Mouse (Mus musculus) kidney, embryonic 14.5 days (tissue): Measurements from ENCODE around the gene Kdsr. TPM values are rescaled to one million over a fixed set of nuclear protein-coding genes. Genes with fewer than 3 reads are reported as not detected.

Source experiments
- ATAC-seq: fragments of 200-750 bp; cut with Nextera tagmentation; 2 replicates; pipeline ENCODE4 v1.8.0; 2017; ENCODE audit warnings: moderate number of reproducible peaks, mild to moderate bottlenecking, moderate TSS enrichment, moderate library complexity; ENCODE audit not compliant: low FRiP score, low TSS enrichment
- H3K27ac ChIP-seq: fragments of 300-500 bp; sonication (generic); 2 replicates; pipeline ENCODE4 v1.5.1; 2014; ENCODE audit warnings: low read depth, mild to moderate bottlenecking, low read length, moderate library complexity, mixed read lengths
- H3K27me3 ChIP-seq: fragments of 300-500 bp; sonication (generic); 2 replicates; pipeline ENCODE4 v1.6.1; 2014; ENCODE audit warnings: mild to moderate bottlenecking, low read length; ENCODE audit not compliant: control insufficient read depth, insufficient read depth
- H3K36me3 ChIP-seq: fragments of 300-500 bp; sonication (generic); 2 replicates; pipeline ENCODE4 v1.6.1; 2014; ENCODE audit warnings: low read length, mixed read lengths; ENCODE audit not compliant: control insufficient read depth, insufficient read depth
- H3K4me1 ChIP-seq: fragments of 300-500 bp; sonication (generic); 2 replicates; pipeline ENCODE4 v1.6.1; 2014; ENCODE audit warnings: low read length, mixed read lengths; ENCODE audit not compliant: control insufficient read depth, insufficient read depth
- H3K4me2 ChIP-seq: fragments of 300-500 bp; sonication (generic); replicated peaks from 2 replicates; pipeline ENCODE4 v1.6.1; 2014; ENCODE audit warnings: low read depth, mild to moderate bottlenecking, low read length
- H3K4me3 ChIP-seq: fragments of 300-500 bp; sonication (generic); 2 replicates; pipeline ENCODE4 v1.5.1; 2014; ENCODE audit warnings: mild to moderate bottlenecking, low read length
- H3K9ac ChIP-seq: fragments of 300-500 bp; sonication (generic); 2 replicates; pipeline ENCODE4 v1.6.1; 2014; ENCODE audit warnings: low read depth, mild to moderate bottlenecking, low read length, moderate library complexity
- H3K9me3 ChIP-seq: fragments of 300-500 bp; sonication (generic); 2 replicates; pipeline ENCODE4 v1.6.1; 2016; ENCODE audit warnings: low read length; ENCODE audit not compliant: control insufficient read depth
- WGBS: fragments of 180-500 bp; shearing (Covaris S2); extraction: QIAGEN DNeasy Blood & Tissue Kit; methylation state at CpG from one replicate; pipeline ENCODE4 v1.1.7; 2014; 5-methylcytosine and 5-hydroxymethylcytosine counted together
- polyA plus RNA-seq: library from polyadenylated mRNA; unstranded; fragments of >200 nt; fragmentation: Nextera tagmentation; extraction: Ambion mirVana; gene quantifications from 2 replicates; pipeline ENCODE4 v1.2.1, GENCODE M21; 2014

Kdsr gene
- polyA plus RNA-seq, 1 experiment from 2014 or later: 14.8 TPM

DNA sequence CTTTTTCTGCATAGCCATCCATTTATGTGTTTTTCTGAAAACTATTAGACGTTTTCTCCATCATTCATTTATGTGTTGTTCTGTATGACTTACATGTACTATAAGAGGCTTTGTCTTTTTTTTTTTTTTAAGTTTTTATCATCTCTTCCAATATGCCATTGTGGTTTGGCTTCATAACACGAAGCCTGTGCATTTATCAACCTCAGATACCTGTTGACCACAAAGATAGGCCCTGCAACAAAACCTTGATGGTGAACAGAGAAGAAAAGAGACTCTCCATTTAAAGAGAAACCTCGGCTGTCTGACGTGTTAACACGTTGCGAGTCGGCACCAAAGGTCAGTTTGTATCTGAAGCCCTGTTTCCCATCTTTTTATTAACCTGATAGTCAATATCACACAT lies 49.3 kb downstream of the Kdsr start:
- Histone ChIP-seq H3K9ac (no peak overlapping the region), H3K4me2 (peak overlapping the region; percentile 28; the same call in 1 of the 2 replicates), H3K36me3 (no peaks in the 10 kb centered on the region), H3K4me1 (peaks cover 13% of the 10 kb centered on the region; the same call in 1 of the 2 replicates), H3K9me3 (no peaks in the 10 kb centered on the region), H3K27ac (no peak overlapping the region), H3K27me3 (no peaks in the 10 kb centered on the region), H3K4me3 (peak overlapping the region; percentile 12; the same call in 1 of the 2 replicates)
- ATAC-seq: no peak
- 62% methylated on average over 7 of the region's 7 CpGs for WGBS

- no peak for ATAC-seq
- Histone ChIP-seq H3K9ac (no peak overlapping the region), H3K4me1 (peaks cover 10% of the 10 kb centered on the region; the same call in 1 of the 2 replicates), H3K9me3 (no peaks in the 10 kb centered on the region), H3K27me3 (no peaks in the 10 kb centered on the region), H3K27ac (no peak overlapping the region), H3K4me3 (no peak overlapping the region), H3K4me2 (no peak overlapping the region), H3K36me3 (no peaks in the 10 kb centered on the region)
- WGBS: 72% methylated on average over 6 of the region's 6 CpGs
Observed at GRCm38 (mm10) chr1:106707036-106707880, 52.3 kb downstream of the Kdsr start.

GRCm38 (mm10) chr1:106703183-106703582 lies 56.3 kb downstream of the Kdsr start:
- Histone ChIP-seq H3K27me3 (no peaks in the 10 kb centered on the region), H3K9me3 (no peaks in the 10 kb centered on the region), H3K4me3 (no peak overlapping the region), H3K27ac (no peak overlapping the region), H3K4me1 (peaks cover 1% of the 10 kb centered on the region; the same call in 1 of the 2 replicates), H3K4me2 (no peak overlapping the region), H3K36me3 (no peaks in the 10 kb centered on the region), H3K9ac (no peak overlapping the region)
- WGBS: 64% methylated on average over 3 of the region's 3 CpGs
- no peak for ATAC-seq

DNA sequence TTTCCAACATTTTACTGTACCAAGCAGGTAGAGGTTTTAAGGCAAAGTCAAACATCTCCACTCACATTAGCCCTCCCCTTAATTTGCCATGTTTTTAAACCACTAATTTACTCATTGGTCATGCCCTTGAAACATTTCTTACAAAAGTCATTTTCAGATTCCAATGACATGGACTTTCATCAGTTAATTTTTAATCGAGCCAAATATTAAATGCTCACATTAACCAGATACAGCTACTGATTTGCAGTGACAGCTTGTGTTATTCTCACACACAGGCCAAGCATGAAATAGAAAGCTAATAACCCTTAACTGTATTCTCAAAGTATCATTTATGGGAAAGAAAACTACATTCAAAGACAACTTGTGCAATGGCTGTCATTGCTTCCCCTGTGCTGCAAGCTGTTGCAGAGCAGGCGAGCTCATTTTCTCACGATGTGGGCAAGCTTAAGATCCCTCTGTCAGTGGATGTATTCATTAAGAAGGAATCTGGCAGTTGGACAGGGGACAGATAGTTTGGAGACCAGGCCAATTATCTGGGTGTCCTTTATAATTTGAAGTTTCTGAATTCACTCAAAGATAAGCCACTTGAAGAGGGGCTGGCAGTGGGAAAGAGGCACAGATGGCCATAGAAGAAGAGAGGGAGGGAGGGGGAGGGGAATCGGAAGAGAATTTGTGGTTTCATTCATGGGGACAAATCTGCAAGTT lies 56.9 kb downstream of the Kdsr start:
- no peak for ATAC-seq
- Histone ChIP-seq H3K4me2 (no peak overlapping the region), H3K27me3 (no peaks in the 10 kb centered on the region), H3K27ac (no peak overlapping the region), H3K4me1 (no peaks in the 10 kb centered on the region), H3K36me3 (no peaks in the 10 kb centered on the region), H3K9me3 (no peaks in the 10 kb centered on the region), H3K4me3 (no peak overlapping the region), H3K9ac (no peak overlapping the region)
- 74% methylated on average over 4 of the region's 4 CpGs for WGBS

- no peak overlapping the region for H3K4me3 ChIP-seq
- no peaks in the 10 kb centered on the region for H3K27me3 ChIP-seq
- no peaks in the 10 kb centered on the region for H3K9me3 ChIP-seq
- no peak for ATAC-seq
- no peak overlapping the region for H3K27ac ChIP-seq
- no peaks in the 10 kb centered on the region for H3K4me1 ChIP-seq
- H3K4me2 ChIP-seq: no peak overlapping the region
- no peak overlapping the region for H3K9ac ChIP-seq
- no peaks in the 10 kb centered on the region; the same call in 1 of the 2 replicates for H3K36me3 ChIP-seq
- WGBS: 86% methylated on average over 9 of the region's 9 CpGs
Observed at GRCm38 (mm10) chr1:106700520-106701114, 58.9 kb downstream of the Kdsr start.

DNA sequence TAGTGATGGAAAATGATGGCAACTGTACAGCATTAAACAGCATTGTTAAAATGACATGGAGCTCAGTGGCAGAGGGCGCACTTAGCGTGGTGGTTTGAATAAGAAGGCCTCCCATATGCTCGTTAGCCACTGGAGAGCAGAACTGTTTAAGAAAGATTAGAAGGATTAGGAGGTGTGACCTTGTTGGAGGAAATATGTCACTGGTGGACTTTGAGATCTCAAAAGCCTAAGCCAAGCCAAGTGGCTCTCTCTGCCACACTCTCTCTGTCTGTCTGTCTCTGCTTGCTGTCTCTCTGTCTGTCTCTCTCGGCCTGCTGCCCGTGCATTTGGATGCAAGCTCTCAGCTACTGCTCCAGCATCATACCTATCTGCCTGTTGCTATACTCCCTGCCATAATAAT lies 63.1 kb downstream of the Kdsr start:
- Histone ChIP-seq H3K27ac (no peak overlapping the region), H3K4me3 (no peak overlapping the region), H3K9ac (no peak overlapping the region), H3K27me3 (no peaks in the 10 kb centered on the region), H3K4me2 (no peak overlapping the region), H3K9me3 (no peaks in the 10 kb centered on the region), H3K4me1 (no peaks in the 10 kb centered on the region), H3K36me3 (no peaks in the 10 kb centered on the region; the same call in 1 of the 2 replicates)
- no peak for ATAC-seq
- WGBS: 96% methylated on average over 5 of the region's 5 CpGs

DNA sequence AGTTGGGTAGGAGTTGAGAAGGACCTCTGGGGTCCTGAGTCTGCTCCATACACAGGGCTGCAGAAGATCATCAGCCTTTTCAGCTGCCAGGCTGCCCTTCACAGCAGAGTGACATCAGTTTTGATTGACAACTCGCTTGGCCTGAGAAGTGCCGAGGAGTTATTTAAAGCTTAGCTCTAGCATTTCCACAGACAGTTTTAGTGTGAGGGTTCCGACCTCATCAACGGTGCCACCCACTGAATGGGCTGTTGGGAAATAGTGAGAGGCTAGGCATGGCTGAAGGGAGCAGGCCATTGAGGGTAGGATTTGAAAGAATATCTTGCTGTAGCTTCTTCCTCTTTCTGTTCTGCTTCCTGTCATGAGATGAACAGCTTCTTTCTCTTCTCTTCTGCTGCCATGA lies 63.9 kb downstream of the Kdsr start:
- Histone ChIP-seq H3K4me1 (no peaks in the 10 kb centered on the region), H3K4me3 (no peak overlapping the region), H3K4me2 (no peak overlapping the region), H3K9ac (no peak overlapping the region), H3K36me3 (no peaks in the 10 kb centered on the region; the same call in 1 of the 2 replicates), H3K27ac (no peak overlapping the region), H3K9me3 (no peaks in the 10 kb centered on the region), H3K27me3 (no peaks in the 10 kb centered on the region)
- no peak for ATAC-seq
- 73% methylated on average over 4 of the region's 4 CpGs for WGBS

DNA sequence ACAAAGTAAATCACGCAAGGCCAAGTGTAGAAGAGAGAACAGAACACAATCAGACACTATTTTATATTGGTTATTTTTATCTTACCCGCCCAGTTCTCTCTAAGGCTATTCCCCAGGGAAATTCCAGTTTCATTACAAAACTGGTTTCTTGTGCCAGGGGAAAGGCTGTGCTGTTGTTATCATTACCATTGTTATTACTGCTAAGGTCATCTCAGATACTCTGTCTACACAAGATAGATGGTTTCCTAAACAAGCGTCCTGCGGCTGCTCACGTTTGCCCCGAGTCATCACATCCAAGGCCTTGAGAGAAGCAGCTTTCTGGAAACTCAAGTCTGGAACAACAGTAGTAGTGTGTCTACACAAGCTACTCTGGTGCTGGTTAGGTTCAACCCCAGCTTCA lies 65.2 kb downstream of the Kdsr start:
- Histone ChIP-seq H3K4me3 (no peak overlapping the region), H3K27ac (no peak overlapping the region), H3K4me2 (no peak overlapping the region), H3K9me3 (no peaks in the 10 kb centered on the region), H3K36me3 (no peaks in the 10 kb centered on the region; the same call in 1 of the 2 replicates), H3K4me1 (no peaks in the 10 kb centered on the region), H3K9ac (no peak overlapping the region), H3K27me3 (no peaks in the 10 kb centered on the region)
- ATAC-seq: no peak
- 56% methylated on average over 6 of the region's 6 CpGs for WGBS
